Mouse (Mus musculus) kidney, adult 11 months (tissue): Measurements from ENCODE around the gene Card10.

Experiments used
- DNase-seq: peaks from one replicate; pipeline ENCODE4 v3.0.0; 2022

Card10 gene

DNA sequence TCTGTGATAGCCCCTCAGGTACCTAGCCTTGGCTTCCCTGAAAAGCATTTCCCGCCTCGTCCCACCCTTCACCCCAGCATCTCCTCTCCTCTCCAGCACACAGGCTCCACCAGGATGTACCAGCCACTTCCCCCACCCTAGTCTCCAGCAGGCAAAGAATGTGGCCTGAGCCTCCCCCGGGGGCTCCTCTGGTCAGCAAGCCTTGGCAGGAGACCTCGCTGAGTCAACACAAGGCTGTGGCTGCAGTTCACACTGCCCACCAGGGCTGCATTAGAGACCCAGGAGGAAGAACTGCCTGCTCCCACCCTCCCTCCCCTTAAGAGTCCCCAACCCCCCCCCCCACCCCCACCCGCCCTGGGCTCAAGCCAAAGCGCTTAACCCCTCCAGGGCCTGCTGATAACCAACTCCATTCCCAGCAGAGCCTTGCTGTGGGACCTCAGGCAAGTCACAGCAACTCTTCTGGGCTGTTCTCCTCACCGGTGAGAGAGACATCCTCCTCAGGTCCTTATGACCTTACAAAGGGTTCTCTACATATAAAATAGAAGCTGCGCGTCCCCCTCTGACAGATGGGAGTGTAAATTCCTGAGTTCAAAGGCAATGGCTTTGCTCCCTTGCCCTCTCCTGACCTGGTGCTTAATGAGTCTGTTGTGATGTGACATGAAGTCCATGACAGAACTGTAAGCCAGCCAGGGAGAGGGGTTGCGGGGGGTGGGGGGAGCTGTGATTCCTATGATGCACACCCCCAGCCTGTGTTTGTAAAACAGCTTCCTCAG, 31.6 kb upstream of the Card10 start:
- peak; percentile 49 for DNase-seq

DNA sequence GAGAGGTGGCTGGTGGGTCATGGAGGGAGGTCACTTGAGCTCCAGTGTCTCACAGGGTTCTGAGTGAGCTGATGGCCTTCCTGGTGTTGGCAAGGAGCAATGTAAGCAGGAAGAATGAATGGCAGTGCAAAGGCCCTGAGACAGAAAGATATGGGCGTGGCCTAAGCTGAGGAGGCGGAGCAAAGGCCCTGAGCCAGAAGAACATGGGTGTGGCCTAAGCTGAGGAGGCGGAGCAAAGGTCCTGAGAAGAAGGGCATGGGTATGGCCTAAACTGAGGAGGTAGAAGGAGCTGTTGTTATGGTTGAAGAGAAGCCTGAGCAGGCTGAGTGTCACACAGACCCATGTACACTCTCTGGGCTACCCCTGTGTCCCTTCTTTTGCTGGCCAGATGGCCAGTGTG, 30.7 kb upstream of the Card10 start:
- DNase-seq, result peak; percentile 25

DNA sequence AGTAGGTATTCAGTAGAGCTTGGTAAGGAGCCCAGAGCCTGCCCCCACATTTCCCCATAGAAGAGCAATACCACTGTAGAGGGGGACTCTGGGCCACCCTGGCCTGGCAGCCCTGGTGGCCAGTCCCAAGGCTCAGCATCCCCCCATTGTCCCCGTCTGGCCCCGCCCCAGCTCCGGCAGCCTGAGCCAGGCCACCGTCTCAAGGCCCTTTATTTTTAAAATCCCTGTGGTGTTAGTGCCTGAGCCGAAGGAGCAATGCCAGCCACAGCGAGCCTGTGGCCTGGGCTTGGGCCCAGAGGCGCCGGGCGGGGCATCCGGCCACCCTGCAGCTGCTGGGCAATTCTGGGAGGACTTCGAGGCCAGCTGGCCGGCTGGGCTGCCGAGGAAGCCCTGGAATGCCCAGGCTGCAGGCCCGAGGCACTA, 29.9 kb upstream of the Card10 start:
- peak; percentile 81 for DNase-seq

DNA sequence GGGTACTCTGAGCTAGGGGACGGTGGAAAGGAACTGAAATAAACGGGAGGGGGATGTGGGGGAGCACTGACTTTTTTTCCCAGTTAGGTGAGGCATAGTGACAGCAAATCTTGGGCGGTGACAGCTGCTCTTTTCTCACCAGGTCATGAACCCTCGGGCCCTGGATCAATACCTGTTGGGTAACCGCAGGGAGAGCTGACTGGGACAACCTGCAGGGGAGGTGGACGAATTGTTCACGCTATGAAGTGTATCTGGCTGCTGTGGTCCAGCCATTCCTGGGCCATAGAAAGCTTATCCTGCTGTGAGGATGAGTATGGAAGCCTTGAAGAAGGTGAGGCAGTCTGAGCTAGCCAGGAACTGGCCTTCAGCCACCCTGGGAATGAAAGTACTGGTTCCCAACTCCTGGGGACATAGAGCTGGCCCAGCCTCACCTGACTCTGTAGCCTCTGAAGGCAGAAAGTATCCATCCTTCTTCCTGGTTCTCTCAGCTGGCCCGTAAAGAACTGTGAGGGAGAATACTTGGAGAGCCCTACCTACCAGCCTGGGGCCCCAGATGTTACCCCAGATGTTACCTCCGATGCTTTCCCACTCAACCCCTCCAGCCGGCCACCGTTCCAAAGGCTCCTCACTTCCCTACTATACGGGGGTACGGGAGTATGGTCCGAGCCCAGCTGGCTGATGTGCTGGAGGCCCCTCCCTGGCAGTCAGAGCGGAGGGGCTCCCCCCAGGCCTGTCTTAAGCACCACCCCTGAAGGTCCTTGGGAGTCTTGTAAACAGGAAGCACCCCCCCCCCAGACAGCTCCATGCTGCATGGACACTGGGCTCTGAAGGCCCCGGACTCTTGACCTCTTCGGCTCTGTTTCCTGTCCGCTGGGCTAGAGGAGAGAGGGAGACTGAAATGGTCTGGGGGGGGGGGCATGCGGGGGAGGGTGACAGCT, 29.1 kb upstream of the Card10 start:
- DNase-seq, result peak; percentile 76

DNA sequence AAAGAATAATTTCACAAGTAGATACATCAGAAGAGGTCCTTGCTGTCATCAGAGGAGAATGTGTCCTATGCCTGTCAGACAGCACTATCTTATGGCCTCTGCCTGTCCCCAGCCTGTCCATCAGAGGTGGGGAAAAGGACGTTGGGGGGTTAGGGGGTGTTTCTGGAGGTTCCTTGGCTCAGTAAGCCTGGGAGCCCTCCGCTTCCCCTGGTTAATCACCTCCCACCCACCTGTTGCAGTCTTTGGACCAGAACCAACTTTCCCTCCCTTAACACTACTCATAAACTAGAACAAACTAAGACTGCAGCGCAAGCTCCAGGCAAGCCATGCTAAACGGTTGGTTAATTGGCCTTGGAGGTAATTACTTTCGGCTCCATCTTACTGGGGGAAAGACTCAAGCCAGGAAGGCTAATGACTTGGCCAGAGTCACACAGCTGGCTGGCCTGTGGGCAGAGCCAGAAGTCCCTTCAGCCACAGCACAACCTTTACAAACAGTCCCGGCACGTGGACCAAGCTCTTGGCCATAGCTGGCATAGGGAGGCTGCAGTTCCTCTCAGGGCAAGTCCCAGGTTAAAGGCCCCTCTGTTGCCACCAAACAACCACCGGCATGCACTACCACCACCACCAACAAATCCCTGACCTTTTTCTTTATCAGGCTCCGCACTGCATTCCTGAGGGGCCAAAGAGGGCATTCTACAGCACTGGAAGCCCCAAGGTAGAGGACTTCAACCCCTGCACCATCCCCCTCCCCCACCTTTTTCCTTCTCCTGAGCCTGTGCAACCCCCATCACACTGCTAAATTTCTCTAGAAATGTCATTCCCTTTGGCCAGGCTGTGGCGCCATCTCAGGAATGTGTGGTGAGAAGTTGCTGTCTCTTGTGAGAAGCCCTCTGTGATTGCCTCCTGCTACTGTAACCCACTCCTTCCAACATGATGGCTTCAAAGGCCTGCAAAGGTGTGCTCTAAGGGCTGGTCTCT, 28.2 kb upstream of the Card10 start:
- peak; percentile 66 for DNase-seq

DNA sequence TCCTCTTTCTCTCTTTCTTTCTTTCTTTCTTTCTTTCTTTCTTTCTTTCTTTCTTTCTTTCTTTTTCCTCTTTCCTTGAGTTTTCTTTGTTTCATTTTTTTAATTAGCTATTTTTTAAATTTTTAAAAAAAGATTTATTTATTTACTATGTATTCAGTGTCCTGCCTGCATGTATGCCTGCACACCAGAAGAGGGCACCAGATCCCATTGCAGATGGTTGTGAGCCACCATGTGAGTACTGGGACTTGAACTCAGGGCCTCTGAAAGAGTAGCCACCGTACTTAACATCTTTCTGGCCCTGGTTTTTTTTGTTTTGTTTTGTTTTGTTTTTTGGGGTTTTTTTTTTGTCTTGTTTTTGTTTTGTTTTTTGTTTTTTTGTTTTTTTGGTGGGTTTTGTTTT, 26.8 kb upstream of the Card10 start:
- no peak for DNase-seq

DNA sequence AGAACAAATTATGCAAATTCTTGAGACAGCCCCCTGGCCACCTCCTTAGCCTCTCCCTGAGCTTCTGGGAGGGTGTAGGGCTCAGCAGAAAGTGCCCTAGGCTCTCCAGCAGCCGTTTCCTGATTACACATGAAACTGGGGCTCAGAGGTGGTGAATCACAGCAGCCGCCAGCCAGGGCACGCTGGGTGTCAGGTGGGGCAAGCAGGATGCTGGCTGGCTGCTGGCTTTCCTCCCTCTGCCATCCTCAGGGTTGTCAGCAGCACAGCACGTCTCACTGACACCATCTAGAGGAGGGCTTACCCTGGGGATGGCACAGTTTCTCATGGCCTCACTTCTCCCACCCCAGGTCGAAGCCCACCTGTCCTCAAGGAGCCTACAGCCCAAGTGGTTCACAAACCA, 25.5 kb upstream of the Card10 start:
- no peak for DNase-seq

DNA sequence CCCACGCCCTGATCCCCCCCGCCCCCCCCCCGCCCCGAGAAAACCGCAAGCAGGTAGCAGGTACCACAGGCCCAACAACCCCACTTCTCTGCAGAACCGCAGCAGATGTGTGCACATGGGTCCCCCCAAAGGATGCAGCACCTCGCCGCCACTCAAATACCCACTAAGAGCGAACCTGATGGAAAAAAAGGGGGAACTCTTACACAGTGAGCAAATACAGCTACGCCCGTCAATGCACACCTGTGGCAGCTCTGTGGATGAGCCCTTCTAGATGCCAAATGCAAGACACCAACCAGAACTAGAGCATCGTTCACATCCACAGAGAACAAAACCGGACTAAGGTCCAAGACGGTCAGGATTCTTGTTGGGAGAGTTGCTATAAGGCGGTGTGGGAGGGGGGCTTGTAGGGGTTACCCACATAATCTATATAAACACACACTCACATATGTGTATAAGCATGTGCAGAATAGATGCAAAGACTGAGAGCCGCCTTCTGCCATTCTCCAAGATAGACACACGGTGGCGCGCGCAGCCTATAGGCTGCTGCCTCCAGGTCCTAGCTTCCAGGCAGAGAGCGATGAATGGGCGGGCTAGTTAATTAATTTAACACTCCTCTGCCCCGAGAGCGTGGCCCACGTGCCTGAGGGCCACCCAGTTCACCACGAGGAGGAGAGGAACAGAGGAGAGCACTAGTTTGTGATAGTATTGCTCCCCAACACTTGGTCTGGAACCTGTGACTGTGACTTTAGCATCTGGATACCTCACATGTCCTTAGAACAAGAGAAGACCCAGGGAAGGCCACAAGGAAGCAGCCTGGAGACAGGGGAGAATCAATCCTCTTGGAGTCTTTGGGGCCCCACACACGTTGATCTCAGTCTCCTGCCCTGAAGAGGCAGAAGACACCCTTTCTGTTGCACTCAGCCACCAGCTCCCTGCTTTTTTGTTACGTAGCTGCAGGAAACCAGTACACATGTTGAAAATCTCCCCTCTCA, 23.7 kb upstream of the Card10 start:
- DNase-seq, result peak; percentile 71

DNA sequence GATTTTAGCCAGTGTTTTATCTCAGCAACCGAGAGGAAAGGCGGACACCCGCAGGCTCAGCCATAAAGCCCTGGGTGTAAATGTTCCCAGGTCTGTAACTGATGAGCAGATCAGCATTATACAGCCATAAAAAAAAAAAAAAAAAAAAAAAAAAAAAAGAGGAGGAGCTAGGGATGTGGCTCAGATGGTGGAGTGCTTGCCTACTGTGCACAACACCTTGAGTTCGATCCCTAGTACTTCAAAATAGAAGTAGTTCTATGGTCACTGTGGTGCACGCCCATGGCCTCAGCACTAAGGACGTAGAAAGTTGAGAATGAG, 13.2 kb upstream of the Card10 start:
- no peak for DNase-seq

DNA sequence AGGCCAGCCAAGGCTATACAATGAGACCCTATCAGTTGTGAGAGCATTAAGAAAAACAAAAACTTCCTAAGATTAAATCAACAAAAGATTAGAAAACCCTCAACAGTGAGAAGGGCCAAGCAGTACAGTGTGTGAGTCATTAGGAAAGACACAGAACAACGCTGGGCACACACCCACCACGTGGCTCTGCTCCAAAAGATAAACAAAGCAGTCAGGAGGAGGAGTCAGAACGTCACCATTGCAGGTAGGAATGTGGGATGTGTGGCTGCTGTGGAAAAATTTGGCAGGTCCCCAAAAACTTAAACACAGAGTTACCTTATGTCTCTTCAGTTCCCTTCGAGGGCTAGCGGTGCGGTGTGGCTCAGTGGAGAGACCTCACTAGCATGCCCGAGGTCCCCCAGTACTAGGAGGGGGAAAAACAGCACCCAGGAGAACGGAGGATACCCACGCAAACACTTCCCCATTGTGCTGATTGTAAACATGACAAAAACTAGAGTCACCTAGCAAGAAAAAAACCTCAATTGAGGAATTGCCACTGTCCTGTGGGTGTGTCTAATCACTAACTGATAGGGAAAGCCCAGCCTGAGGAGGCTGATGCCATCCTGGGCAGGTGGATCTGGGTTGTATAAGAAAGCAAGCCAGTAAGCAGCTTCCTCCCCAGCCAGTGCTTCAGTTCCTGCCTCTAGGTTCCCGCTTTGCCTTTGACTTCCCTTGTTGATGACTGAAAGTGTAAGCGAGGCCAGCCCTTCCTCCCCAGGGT, 12.7 kb upstream of the Card10 start:
- no peak for DNase-seq

DNA sequence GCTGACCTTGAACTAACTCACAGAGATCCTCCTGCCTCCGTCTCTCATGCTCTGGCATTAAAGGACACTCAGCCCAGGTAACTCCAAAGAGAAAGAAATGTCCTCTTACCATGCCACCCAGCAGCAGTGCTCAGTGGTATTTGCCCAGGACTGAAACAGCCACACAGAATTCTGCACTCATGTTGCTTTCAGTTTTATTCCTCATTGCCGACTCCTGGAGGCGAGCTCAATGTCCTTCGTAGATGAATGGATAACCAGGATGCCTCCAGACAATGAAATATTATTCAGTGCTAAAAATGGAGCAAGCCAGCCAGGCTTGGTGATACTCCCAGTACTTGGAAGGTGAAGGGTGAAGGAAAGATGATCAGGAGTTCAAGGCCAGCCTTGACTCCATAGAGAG, 10.8 kb upstream of the Card10 start:
- no peak for DNase-seq

DNA sequence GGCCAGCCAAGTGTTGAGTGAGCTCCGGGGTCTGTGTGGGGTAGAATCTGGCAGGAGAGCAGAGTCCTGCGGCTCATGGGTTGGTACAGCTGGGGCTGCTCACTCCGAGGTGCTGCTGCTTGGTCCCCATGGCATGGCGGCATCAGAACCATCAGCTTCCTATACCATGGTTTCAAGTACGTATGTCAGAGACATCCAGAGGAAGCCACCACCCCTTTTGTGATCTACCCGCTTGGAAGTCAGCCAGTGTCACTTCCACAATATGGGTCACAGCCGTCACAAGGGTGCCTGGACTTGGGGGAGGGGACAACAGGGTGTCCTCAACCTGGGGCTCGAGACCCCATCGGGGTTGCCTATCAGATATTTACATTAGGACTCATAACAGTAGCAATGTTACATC, 7.3 kb upstream of the Card10 start:
- DNase-seq, result peak; percentile 24

DNA sequence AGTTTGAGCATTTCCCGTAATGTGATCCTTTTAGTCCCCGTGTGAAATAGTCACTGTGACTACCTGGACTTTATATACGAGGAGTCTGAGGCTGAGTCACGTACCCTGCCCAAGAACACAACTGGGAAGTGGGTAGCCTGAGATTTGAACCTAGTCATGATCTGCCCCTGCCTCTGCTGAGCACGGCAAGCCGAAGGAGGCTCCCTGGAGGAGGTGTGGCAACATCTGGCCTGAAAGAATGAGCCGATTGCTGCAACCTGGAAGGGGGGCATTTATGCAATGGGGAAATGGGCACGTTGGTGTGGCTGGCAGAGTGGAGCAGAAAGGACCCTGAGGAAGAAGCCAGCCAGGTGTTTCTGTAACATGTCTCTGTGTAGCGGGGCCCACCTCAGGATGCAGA, 6.9 kb upstream of the Card10 start:
- DNase-seq, result no peak

DNA sequence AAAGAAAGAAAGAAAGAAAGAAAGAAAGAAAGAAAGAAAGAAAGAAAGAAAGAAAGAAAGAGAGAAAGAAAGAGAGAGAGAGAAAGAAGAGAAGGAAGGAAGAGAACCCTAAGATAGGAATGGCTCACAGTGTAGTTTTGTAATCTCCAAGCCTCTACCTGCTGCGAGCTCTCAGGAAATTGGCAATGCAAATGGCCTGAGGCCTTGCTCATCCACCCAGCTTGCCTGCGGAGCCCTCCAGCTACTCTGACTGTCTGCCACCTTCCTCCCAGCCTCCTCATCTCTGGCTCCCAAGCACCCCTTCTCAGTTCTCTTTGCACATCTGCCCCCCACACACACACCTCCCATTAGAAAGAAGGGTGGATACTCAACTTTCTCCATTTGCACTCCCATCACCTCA, 6.1 kb upstream of the Card10 start:
- DNase-seq, result no peak

DNA sequence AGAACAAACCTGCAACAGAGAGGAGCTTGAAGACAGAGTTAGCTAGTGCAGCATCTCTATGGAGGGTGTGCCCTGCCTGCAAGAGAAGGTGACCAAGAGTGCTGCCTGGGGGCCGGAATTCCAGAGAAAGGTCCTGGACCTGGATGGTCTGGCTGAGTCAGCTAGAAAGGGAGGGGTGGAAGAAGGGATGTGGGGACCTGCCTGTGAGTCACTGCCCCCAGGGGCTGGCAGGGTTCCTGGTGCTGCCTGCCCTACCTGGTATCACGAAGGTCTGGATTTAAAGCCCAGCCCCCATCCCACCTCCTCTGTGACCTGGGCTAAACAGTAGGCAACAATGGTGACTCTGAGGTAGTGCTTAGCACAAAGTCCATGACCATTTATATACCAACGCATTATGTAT, 4.3 kb upstream of the Card10 start:
- peak; percentile 45 for DNase-seq

DNA sequence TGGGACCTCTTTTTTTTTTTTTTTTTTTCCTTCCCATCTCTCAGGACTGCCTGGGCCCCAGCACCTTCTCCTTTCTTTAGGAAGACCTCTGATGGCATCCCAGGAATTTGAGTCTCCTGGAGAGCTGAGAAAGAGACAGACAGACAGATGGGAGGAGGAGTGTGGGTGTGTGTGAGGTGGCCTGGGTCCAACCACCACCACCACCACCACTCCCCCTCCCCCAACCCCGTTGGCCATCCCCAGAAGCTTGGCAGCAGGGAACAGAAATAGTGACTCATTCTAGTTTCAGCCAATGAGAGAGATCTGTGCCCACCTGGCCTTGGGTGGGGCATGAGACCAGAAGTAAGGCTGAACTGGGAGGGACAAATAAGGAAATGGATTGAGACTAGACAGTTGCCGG, 3.8 kb upstream of the Card10 start:
- DNase-seq, result no peak

DNA sequence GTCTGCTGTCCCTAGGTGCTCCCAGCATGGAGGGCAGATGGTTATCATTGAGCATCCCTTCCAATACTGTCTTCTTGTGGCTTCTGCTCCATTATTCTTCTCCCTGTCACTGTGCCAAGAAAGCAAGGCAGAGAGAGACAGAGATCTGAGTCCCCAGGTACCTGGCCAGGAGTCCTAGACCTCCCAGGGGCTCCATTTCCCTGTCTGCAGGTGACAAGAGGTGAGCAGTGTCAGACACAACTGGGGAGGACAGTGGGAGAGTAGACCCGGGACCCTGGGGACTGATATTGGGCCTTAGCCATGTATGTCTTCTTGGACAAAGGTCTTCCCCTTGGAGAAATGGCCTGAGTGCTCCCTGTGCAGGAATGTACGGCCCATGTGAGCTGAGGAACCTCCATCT, 2.5 kb upstream of the Card10 start:
- DNase-seq, result no peak

DNA sequence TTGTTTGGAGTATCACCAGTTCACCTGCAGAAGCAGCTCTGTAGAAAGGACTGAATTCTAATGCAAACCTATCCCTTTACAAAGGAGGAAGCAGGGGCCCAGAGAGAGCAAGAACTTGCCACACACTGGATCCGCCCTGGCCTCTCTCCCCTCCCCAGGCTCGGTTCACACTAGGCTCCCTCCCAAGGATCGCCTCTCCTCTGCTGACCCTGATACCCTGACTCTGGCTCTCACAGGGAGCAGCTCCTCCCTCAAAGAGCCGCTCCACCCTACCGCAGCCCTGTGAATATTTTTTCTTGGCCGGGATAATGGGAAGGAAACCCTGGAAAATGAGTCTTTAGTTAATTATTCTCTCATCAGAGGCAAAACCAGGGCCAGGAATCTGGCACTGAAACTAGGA, 1.5 kb upstream of the Card10 start:
- peak; percentile 88 for DNase-seq

DNA sequence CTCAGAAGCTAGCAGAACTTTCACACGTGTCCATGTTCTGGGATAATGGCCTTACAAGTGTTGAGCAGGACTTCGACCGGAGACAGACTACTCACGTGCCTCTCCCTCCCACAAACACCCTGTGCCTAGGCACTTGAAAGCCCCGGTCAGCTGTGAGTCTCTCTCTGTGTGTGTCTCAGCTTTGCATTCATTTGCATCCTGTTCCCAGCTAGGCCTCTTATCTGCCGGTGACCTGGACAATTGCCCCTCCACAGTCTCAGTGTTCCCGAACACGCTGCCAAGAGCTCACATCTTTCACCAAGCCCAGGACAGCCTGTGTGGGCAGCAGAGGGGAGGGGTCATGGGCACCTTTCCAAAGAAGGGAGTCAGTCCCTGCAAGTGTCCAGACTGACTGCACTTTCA, 658 bp upstream of the Card10 start:
- peak; percentile 84 for DNase-seq

DNA sequence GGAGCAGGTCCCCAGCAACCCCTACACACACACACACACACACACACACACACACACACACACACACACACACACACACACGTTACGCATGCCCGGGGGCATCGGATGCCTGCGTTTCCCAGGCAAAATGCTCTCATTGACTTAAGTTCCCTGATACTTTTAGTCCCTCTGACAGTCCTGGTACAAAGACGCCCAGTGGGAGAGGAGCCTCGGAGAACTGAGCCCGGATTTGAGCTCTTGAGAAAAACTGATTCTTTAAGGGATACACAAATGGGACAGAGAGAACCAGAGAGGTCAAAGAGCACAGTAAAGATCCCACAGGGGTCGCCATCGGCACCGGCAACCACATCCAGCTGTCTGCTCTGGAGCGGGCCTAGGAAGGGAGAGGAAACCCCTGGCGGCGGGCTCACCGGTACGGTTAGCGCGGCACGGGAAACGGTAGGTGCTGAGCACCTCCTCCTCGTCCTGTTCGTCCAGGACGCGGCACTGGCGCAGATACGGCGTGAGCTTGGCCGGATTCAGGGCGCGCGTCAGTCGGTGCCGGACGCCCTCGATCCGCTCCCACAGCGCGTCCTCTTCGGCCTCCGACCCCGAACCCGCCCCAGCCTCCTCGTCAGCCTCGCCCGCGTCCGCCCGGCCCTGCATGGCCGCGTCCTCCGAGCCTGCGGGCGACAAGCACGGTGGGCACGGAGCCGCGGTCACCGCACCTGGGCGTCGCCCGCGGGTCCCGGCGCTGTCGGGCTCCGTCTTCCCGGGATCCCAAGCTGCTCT, 686 bp downstream of the Card10 start:
- DNase-seq, result no peak
